Mouse (Mus musculus): ENCODE data around the gene Trim16. TPM values are rescaled to one million over a fixed set of nuclear protein-coding genes. Genes with fewer than 3 reads are reported as not detected.

Gene Trim16
- polyA plus RNA-seq, 1 experiment = 24.2 TPM

- H3K36me3 ChIP-seq (ENCODE audit: control insufficient read depth, insufficient read depth) = peaks cover 69% of the 10 kb centered on the region
- no peak overlapping the region for H3ac ChIP-seq (ENCODE audit: control insufficient read depth, insufficient read length, low read depth)
- TF ChIP-seq MYOG (IDR thresholded peaks at IDR 0.05; ENCODE audit: control insufficient read depth, extremely low read depth, insufficient read length) (no peak), FOSL1 (IDR thresholded peaks at IDR 0.05; ENCODE audit: insufficient read depth, low read length, poor library complexity, severe bottlenecking) (no peak), MYOD1 (IDR thresholded peaks at IDR 0.05; ENCODE audit: control insufficient read depth, insufficient read length, low read depth) (no peak), MAX (IDR thresholded peaks at IDR 0.05) (no peak), CTCF (IDR thresholded peaks at IDR 0.05; ENCODE audit: control insufficient read depth, insufficient read depth, insufficient read length) (no peak), CEBPB (IDR thresholded peaks at IDR 0.05; ENCODE audit: low read depth) (no peak), USF1 (IDR thresholded peaks at IDR 0.05; ENCODE audit: low read depth) (no peak)
- H3K79me3 ChIP-seq (ENCODE audit: low read depth) = peaks cover 41% of the 10 kb centered on the region
- H3K27me3 ChIP-seq (ENCODE audit: control insufficient read depth, insufficient read depth, insufficient read length) = no peaks in the 10 kb centered on the region
- H3K79me2 ChIP-seq (ENCODE audit: control insufficient read depth, insufficient read depth) = peaks cover 64% of the 10 kb centered on the region
- H3K4me3 ChIP-seq (ENCODE audit: insufficient read depth, poor library complexity, severe bottlenecking) = no peak overlapping the region
These were observed 10.4 kb downstream of the Trim16 start for GRCm38 (mm10) chr11:62830387-62830786.

DNA sequence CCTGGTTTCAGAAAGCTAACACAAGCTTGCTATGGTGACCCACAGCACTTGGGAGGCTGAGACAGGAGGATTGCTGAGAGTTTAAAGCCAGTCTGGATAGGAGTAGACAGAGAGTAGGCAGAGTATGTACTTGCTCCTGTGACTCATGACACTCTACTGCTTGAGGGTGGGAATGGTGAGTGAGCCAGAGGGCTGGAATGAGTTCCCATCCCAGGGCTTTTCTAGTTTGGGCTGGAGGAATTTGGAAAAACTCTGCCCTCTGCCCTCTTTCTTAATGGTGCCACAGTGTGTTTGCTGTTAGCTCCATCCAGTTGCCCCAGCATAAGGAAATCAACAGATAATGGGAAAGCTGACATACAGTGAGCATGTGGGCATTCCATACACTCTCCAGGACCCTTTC lies 11.9 kb downstream of the Trim16 start:
- TF ChIP-seq CEBPB (IDR thresholded peaks at IDR 0.05; ENCODE audit: low read depth) (no peak), MAX (IDR thresholded peaks at IDR 0.05) (no peak), MYOG (IDR thresholded peaks at IDR 0.05; ENCODE audit: control insufficient read depth, extremely low read depth, insufficient read length) (no peak), CTCF (IDR thresholded peaks at IDR 0.05; ENCODE audit: control insufficient read depth, insufficient read depth, insufficient read length) (no peak), MYOD1 (IDR thresholded peaks at IDR 0.05; ENCODE audit: control insufficient read depth, insufficient read length, low read depth) (no peak), USF1 (IDR thresholded peaks at IDR 0.05; ENCODE audit: low read depth) (no peak)
- H3K79me3 ChIP-seq (ENCODE audit: low read depth) = peaks cover 26% of the 10 kb centered on the region
- no peaks in the 10 kb centered on the region for H3K27me3 ChIP-seq (ENCODE audit: control insufficient read depth, insufficient read depth, insufficient read length)
- peaks cover 77% of the 10 kb centered on the region for H3K36me3 ChIP-seq (ENCODE audit: control insufficient read depth, insufficient read depth)
- H3ac ChIP-seq (ENCODE audit: control insufficient read depth, insufficient read length, low read depth) = no peak overlapping the region
- peaks cover 49% of the 10 kb centered on the region for H3K79me2 ChIP-seq (ENCODE audit: control insufficient read depth, insufficient read depth)
- no peak overlapping the region for H3K4me3 ChIP-seq (ENCODE audit: insufficient read depth, poor library complexity, severe bottlenecking)

DNA sequence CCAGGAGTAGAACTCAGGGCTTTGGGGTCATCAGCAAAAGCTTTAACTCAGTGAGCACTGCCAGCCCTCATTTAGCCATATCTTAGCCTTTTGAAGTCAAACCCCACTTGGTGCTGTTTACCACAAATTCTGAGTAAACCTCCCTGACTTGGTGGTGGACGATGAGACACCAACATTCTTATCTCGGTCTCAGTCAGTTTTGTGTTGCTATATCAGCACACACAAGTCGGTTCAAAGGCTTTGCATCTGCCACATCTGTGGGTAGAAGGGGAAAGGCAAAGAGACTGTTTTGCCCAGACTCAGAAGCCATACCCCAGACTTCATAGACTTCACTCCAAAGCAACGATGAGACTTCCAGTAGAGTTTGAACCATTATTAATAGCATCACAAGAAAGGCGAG lies 24.5 kb downstream of the Trim16 start:
- Histone ChIP-seq H3K79me2 (ENCODE audit: control insufficient read depth, insufficient read depth) (no peaks in the 10 kb centered on the region), H3K79me3 (ENCODE audit: low read depth) (no peaks in the 10 kb centered on the region), H3ac (ENCODE audit: control insufficient read depth, insufficient read length, low read depth) (no peak overlapping the region), H3K36me3 (ENCODE audit: control insufficient read depth, insufficient read depth) (peaks cover 28% of the 10 kb centered on the region), H3K27me3 (ENCODE audit: control insufficient read depth, insufficient read depth, insufficient read length) (no peaks in the 10 kb centered on the region), H3K4me3 (ENCODE audit: insufficient read depth, poor library complexity, severe bottlenecking) (no peak overlapping the region)
- no peak for TF ChIP-seq MYOG (IDR thresholded peaks at IDR 0.05; ENCODE audit: control insufficient read depth, extremely low read depth, insufficient read length)
- TF ChIP-seq CEBPB (IDR thresholded peaks at IDR 0.05; ENCODE audit: low read depth) = no peak
- TF ChIP-seq USF1 (IDR thresholded peaks at IDR 0.05; ENCODE audit: low read depth) = no peak
- TF ChIP-seq MAX (IDR thresholded peaks at IDR 0.05) = no peak
- TF ChIP-seq CTCF (IDR thresholded peaks at IDR 0.05; ENCODE audit: control insufficient read depth, insufficient read depth, insufficient read length) = no peak
- no peak for TF ChIP-seq MYOD1 (IDR thresholded peaks at IDR 0.05; ENCODE audit: control insufficient read depth, insufficient read length, low read depth)
- no peak for TF ChIP-seq FOSL1 (IDR thresholded peaks at IDR 0.05; ENCODE audit: insufficient read depth, low read length, poor library complexity, severe bottlenecking)

- Histone ChIP-seq H3ac (ENCODE audit: control insufficient read depth, insufficient read length, low read depth) (no peak overlapping the region), H3K27me3 (ENCODE audit: control insufficient read depth, insufficient read depth, insufficient read length) (no peaks in the 10 kb centered on the region), H3K79me2 (ENCODE audit: control insufficient read depth, insufficient read depth) (no peaks in the 10 kb centered on the region), H3K79me3 (ENCODE audit: low read depth) (no peaks in the 10 kb centered on the region), H3K36me3 (ENCODE audit: control insufficient read depth, insufficient read depth) (peaks cover 18% of the 10 kb centered on the region), H3K4me3 (ENCODE audit: insufficient read depth, poor library complexity, severe bottlenecking) (no peak overlapping the region)
- no peak for TF ChIP-seq MYOD1 (IDR thresholded peaks at IDR 0.05; ENCODE audit: control insufficient read depth, insufficient read length, low read depth)
- no peak for TF ChIP-seq MYOG (IDR thresholded peaks at IDR 0.05; ENCODE audit: control insufficient read depth, extremely low read depth, insufficient read length)
- no peak for TF ChIP-seq CEBPB (IDR thresholded peaks at IDR 0.05; ENCODE audit: low read depth)
- TF ChIP-seq USF1 (IDR thresholded peaks at IDR 0.05; ENCODE audit: low read depth) = no peak
- no peak for TF ChIP-seq MAX (IDR thresholded peaks at IDR 0.05)
These were observed 25.7 kb downstream of the Trim16 start for GRCm38 (mm10) chr11:62845730-62846129.

- H3K4me3 ChIP-seq (ENCODE audit: insufficient read depth, poor library complexity, severe bottlenecking) = no peak within 1 kb of the TSS
These were observed 27.1 kb downstream of the Trim16 start, which contains the start of gene Fbxw10 for GRCm38 (mm10) chr11:62846961-62847654. TSS of gene Fbxw10 (plus strand) at chr11:62847069.

More at GRCm38 (mm10) chr11:62846961-62847654, 27.1 kb downstream of the Trim16 start, which contains the start of gene Fbxw10:
- H3K79me2 ChIP-seq (ENCODE audit: control insufficient read depth, insufficient read depth) = no peaks in the 10 kb centered on the region
- no peak for TF ChIP-seq MYOG (IDR thresholded peaks at IDR 0.05; ENCODE audit: control insufficient read depth, extremely low read depth, insufficient read length)
- no peak for TF ChIP-seq MYOD1 (IDR thresholded peaks at IDR 0.05; ENCODE audit: control insufficient read depth, insufficient read length, low read depth)
- TF ChIP-seq FOSL1 (IDR thresholded peaks at IDR 0.05; ENCODE audit: insufficient read depth, low read length, poor library complexity, severe bottlenecking) = no peak
- TF ChIP-seq USF1 (IDR thresholded peaks at IDR 0.05; ENCODE audit: low read depth) = no peak
- TF ChIP-seq CEBPB (IDR thresholded peaks at IDR 0.05; ENCODE audit: low read depth) = no peak
- no peak for TF ChIP-seq MAX (IDR thresholded peaks at IDR 0.05)
- no peak for TF ChIP-seq CTCF (IDR thresholded peaks at IDR 0.05; ENCODE audit: control insufficient read depth, insufficient read depth, insufficient read length)
- peaks cover 4% of the 10 kb centered on the region for H3K36me3 ChIP-seq (ENCODE audit: control insufficient read depth, insufficient read depth)
- H3K27me3 ChIP-seq (ENCODE audit: control insufficient read depth, insufficient read depth, insufficient read length) = no peaks in the 10 kb centered on the region
- H3ac ChIP-seq (ENCODE audit: control insufficient read depth, insufficient read length, low read depth) = no peak within 1 kb of the TSS
- no peaks in the 10 kb centered on the region for H3K79me3 ChIP-seq (ENCODE audit: low read depth)
